Mouse (Mus musculus): ENCODE data around the gene Zfp260.
A peak's percentile ranks its signal among the peaks of the same experiment; 100 is the strongest.

GRCm38 (mm10) chr7:30155507-30155906 is 60.9 kb downstream of the Zfp260 start:
- TF ChIP-seq CTCF (conservative IDR thresholded peaks at IDR 0.05; ENCODE audit: low read length) (peak; percentile 66), NANOG (IDR thresholded peaks at IDR 0.05; ENCODE audit: borderline replicate concordance, low read length) (no peak), POU5F1 (IDR thresholded peaks at IDR 0.05; ENCODE audit: borderline replicate concordance, low read length) (no peak)

Data from E14TG2a.4 (cell line).